Mouse (Mus musculus): ENCODE results near the gene Nqo1.

DNA sequence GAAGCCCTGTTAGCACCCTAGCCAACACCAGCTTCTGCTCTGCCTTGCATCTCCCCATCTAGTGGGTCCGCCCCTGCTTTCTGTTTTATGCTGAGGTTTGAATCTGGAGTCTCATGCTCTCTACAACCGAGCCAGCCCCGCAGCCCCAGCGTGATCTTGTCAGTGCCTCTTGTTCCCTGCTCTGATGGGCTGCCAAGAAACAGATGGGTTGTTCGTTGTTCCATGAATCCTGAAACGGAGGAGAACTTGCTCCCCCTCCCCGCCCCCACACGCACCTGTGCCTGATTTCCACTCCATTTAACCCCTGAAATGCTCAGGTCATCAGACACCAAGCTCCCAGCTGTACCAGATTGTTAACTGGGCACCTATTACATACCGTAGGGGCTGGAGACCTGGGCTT lies 3.5 kb downstream of the Nqo1 start:
- TF ChIP-seq CTCF (IDR thresholded peaks at IDR 0.05; ENCODE audit: insufficient read depth, low read length): no peak
- no peak for TF ChIP-seq POLR2A (IDR thresholded peaks at IDR 0.05; ENCODE audit: borderline replicate concordance, extremely low read depth, low read depth, low read length)

Measured in lung, adult 2 months (tissue).